Mouse (Mus musculus): ENCODE measurements at regions not wholly inside any gene's neighbourhood (a gene's known extent, or its start where the extent isn't known, plus 50 kb on each side); places are given as distances from the start of the nearest gene placed in this dataset.
A peak's percentile ranks its signal among the peaks of the same experiment; 100 is the strongest.

DNA sequence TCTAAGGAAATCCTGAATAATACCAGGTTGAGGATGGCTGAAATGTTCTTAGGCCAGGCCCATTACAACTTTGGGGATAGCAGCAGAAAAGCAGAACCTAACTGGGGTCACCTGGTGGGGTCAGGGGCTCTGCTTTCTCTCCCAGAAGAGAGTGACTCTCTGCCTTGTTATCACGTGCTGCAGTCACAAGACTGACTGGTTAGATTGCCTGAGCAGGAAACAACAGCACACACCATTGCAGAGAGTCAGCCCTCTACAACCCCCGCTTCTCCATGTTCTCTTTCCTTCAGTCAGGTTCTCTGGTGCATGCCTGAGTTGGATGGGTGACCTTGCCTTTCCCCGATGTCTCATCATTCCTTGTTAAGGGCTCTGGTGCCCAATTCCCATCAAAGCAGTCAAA is 91.2 kb upstream of the Hsd17b12 start:
- DNase-seq: no peak

DNA sequence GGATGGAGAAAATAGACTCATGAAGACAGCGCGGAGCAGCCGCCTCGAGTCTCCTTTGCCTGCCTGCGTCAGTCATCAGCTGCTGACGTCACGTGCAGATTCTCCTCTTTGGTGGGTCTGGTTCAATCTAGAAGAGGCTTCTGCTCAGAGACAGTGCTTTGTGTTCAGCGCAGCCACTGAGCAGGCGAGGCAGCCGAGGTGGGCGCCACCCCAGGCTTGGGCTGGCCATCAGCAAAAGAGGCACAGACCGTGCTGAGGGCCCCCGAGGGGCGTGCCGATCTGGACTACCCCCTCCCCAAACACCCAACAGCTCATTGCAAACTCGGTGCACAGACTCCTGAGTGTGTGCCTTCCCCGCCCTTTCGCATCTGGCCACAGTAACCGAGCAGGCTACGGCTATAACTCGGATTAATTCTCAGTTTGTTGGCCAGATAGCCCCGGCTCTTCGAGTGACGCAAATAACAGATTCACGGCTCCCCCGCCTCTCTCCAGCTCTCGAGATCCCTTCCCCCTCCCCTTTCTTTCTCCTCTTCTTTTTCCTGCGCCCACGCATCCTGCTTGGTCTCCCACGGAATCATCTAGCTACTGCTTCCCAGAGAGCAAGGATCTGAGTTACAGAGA is 89.2 kb upstream of the Hsd17b12 start:
- DNase-seq: peak; percentile 26

DNA sequence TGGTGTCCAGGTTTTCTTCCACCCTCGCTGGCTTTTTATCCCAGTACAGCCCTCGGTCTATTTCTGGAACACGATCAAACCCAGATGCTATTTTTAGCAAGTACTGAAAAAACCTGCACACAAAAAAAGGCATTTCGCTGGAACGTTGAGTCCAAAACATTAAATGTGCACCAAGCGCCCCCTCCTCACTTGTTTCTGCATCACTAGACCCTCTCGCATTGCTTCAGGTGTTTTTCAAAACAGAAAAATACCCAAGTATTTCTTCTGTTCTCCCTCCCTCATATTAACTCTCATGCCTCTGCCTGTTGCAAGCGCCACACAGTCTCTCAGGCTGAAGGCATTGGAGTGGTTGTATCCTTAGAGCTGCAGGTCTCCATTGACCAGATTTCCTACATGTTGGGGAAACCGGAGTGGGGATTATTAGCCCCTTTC is 88.4 kb upstream of the Hsd17b12 start:
- no peak for DNase-seq

DNA sequence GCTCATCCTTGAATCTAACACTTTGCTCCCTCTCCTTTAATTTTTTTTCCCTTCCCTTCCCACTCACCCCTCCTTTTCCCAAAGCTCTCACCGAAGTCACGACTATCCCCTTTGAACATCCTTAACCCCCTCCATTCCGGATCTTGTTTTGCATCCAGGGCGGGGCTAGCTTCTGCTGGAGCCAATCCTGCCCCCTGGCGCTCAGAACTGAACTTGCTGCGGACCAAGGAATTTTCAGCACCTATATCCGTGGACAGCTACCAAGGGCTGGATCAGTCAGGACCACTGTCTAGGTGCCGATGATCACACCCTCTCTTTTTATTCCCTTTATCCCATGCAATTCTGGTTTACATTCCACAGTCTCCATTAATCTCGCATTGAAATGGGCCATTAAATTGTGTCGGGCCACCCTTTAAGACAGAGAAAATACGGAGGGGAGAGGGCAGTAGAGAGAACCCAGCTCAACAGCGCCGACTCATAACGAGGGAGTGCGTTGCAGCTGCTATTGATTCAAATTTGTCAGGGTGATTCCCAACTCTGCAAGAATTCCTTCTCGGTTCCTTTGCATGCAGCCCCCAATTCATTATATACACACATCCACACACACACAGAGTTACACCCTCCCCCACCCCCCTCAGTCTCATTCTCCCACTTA is 87.7 kb upstream of the Hsd17b12 start:
- peak; percentile 87 for DNase-seq

DNA sequence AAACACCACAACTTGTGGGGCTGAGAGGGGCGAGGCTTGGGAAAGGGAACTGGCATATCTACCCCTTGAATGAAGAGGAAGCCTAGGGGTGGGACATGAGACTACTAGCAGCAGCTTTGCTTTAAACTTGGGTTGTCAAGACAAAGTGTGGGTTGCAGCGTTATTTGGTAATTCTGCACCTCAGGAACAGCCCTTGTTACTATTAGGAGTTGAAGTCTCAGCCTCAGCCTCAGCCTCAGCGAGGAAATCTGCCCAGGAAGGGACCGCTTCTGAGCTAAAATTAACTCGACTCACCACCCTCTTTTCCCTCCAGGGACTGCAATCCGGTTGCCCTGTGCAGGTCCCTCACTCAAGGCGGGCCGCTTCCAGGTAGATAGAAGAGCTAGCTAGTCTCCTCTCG is 86.4 kb upstream of the Hsd17b12 start:
- DNase-seq: no peak

DNA sequence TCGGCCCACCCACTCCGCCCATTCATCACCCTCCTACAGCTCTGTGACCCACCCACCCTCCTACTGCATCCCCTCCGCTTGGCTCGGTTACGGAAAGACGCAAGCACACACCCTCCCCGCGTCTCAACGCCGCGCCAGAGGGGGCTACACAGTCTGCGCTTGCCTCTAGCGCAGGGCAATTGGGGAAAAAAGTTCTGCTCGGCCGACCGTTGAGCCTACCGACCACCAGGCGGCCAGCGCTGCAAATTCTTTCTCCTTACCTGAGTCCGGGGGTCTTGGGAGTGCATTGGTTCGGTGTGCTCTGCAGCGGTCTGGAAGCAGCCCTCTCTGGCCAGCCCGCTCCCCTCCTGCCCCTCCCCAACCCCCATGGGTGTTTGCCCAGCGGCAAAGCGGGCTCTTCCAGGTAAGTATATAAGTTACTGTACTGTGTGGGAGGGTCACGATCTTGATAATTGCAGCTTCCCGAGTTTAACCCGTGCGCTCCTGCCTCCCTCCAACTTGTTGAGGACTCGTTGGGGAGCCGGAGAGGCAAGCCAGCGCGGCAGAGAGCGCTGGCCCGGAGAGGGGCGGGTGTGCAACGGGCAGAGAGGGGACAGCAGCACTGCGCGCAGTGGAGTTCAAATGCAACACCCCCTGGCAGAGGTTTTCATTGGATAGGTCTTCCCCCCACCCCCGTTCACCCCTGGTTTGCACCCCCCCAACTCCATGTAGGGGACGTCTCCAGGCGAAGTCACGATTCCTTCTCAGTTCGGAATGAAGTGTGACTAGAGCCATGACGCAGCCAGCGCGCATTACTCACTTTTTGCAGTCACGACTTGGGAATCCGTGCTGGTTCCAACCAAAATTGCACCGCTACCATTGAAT is 85.5 kb upstream of the Hsd17b12 start:
- DNase-seq: peak; percentile 18

DNA sequence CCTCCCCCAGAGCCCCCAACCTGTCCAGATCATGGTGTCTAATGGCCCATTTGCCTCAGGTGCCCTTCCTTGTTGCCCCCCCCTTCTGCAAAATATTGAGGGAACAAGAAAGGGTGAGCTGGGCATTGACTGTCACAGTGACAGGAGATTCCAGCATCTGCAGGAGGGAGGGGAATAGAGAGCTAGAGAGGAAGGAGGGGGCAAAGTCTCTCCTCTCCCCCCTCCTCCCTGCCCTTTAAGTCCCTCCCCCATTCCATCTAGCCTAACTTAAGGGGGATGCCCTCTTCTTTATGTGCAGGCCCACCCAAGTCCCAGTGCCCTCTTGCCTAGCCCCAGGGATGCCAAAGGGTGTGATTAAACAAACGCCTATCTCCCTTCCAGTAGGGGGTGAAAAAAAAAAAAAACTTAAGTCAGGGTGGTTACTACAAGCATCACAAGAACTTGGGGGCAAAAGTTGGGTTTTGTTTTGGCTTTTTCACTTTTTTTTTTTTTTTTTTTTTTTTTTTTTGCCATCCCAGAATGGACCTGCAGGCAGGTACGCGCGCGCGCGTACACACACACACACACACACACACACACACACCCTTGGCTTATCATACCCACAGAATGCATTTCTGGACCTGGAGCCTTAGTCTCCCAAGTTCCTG is 84.8 kb upstream of the Hsd17b12 start:
- no peak for DNase-seq

DNA sequence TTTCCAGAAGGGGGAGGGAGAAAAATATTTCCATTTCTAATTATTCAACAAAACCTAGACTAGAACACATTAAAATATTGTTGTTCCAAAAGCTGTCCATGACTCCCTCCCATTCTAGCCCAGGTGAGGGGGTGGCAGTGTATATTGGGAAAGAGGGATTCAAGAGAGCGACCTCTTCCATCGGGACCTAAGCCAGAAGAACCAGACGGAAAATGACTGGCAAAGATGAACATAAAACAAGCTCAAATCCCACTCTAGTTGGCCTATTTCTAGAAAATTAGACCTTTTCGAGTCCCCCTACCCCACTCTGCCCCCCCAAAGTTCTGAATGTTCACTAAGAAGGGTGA is 84.3 kb upstream of the Hsd17b12 start:
- DNase-seq: no peak

DNA sequence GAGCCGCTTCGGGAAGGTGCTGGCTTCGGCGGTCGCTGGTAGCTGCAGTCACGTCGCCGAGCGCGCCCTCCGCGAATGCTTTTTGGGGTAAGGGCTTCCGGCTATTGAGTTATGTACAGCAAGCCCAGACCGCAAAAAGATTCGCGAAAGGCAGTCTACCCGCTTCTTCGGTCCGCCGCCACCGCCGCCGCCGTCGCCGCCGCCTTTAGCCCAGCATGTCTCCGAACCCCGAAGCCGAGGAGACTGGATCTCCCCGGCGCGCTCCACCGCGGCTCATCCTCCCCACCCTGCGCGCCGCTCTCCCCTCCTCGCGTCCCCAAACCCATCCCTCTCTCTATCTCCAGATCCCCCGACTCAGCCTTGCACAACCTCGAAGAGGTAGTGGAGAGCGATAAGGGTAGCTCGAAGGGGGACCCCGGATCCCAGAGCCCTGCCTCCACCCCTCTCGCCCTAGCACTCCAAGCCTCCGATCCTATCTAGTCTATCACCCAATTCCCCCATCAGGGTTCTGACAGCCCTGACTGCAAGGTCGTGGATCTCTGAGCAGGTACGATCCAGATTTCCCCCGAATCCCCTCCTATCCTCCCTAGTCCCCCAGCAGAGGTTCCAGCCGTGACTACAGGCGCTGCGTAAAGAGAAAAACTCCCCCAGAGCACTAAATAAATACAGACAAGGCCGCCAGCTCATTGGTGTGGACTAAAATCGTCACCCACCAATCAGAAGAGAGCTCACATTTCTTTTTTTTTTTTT is 83.7 kb upstream of the Hsd17b12 start:
- DNase-seq: peak; percentile 25

DNA sequence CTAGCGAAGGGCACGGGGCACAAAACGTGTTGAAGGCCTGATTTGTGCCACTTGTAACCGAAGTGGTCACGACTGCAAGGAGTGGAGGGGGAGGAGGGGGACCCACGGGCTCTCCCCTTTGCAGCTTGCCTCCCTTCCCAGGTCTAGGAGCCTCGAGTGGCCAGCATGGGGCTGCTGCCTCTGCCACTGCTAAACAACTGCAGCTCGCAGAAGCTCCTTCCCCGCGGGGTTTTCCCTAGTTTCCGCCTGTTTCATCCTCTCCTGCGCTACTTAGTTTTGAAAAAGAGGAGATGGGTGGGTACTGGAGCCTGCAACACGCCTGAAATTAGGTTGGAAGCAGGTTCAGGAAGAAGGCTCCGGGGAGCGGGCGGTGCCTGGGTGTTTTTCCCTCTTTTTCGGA is 82.6 kb upstream of the Hsd17b12 start:
- DNase-seq: no peak

DNA sequence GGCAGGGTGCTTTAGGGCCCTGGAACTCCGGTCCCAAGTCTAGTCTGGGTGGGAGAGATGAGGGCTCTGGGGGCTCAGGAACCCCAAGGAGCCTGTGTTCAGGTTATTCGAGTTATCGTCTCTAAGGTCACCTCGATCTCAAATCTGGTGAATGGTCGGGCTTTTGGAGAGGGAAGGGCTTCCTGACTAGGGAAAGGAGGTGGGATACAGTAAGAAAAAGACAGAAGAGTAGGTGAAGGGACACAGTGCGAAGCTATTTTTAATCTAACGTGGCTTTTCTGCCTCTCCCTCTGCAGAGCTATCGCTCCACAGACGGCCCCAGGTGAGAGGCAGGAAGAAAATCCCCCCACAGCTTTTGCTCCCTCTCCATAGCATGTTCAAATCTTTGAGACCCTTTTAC is 81.8 kb upstream of the Hsd17b12 start:
- DNase-seq: no peak

DNA sequence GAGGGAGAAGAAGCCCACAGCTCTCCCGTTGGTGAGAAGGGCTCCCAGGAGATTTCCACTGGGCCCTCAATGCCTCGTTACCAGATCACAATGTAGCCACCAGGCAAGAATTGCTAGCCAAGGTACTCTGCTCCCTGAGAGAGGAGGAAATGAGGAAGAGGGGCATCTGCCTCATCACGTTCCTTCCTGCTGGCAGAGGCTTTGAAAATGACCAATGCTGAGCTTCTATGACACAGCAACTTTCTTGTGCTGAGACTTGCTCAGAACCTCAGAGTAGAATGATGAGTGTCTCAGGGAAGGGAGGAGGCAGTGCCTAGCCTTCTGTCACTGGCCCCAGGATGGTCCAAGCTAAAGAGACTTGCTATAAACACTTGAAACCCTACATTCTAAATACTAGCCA is 78.7 kb upstream of the Hsd17b12 start:
- no peak for DNase-seq

DNA sequence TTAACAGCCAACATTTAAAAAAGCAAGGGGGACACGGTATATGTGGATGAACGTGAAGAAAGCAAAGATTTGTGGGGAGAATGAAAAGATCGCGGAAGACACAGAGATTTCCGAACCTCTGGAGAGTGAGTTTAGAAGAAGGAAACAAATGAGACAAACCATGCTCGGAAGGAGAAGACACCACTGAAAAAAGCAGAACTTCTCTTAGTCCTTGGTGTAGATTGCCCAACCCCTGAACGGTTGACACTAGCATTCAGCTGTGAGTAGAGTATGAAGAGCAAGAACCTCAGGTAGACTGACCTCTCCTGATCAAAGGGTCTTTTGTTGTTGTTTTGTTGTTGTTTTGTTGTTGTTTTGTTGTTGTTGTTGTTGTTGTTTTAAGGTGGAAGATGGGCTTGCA is 75.8 kb upstream of the Hsd17b12 start:
- DNase-seq: no peak

DNA sequence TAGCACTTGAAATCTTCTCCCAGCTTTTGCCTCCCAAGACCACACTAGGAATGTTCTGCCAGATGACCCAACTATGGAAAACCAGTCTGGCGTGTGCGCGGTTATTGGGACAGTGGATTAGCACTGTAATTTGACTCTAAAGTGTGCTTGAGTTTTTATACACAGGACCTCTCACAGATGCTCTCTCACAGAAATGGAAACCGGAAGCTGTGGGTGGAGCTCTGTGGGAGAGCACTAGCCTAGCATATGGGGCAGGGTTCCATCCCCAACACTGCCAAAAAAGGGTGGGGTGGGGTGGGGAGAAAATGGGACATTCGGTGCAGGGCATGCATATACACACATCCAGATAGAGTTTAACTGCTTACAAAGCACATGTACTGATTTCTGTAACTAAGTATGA is 61.7 kb upstream of the Hsd17b12 start:
- no peak for DNase-seq

DNA sequence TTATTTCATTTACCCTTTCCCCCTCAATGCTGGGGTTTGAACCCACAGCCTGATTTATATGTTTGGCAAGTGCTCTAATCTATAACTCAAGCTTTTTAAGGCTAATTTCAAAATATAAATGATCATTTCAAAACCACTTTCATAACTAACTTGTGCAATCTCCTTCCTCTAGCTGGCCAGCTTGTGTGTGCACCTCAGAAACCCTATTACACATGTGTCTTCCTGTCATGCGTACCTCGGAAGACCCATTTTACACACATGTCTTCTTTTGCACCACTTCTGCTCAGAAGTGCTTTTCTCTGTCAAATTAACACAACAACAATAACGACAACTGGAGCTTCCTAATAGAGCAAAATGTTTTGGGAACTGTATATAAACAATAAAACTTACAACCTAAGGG is 59.7 kb upstream of the Hsd17b12 start:
- no peak for DNase-seq

DNA sequence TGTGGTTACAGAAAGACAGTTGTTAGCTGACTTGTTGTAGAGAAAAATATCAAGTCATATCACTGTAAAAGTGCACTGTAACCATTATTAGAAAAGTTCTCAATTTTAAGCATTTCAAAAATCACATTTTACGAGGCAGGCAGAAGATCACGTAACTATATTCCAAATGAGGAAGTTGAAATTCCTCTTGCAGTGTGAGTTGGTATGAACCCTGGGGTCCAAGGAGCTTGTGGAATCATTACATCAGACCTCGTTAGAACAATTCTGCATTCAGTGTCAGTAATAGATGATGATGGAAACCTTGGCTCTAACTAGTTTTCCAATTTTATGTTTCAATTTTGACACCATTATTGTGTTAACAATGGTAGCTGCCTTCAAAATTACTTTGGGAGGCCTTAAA is 57.7 kb upstream of the Hsd17b12 start:
- DNase-seq: no peak

Small RNA genes lying in the stretch of these regions (microRNA-seq; reads per million reads assigned to microRNA genes)
- 0 to 0.43 reads per million in 2 experiments for gene Mir129-2
- gene Mir129b: 0 reads per million in 2 experiments
